Mouse (Mus musculus) testis, adult 2 months (tissue): ENCODE measurements around the gene Tbxas1.

Source experiments
- CTCF ChIP-seq: fragments of 200-500 bp; IDR thresholded peaks from 2 replicates; pipeline ENCODE4 v1.5.1; 2012; ENCODE audit warnings: low read depth, mild to moderate bottlenecking, inconsistent platforms, low read length, moderate library complexity; ENCODE audit not compliant: control insufficient read depth, insufficient read depth, insufficient replicate concordance
- POLR2A ChIP-seq: fragments of 200-500 bp; IDR thresholded peaks from 2 replicates; pipeline ENCODE4 v1.6.1; 2012; ENCODE audit warnings: low read depth, mild to moderate bottlenecking, inconsistent platforms, low read length, moderate library complexity; ENCODE audit not compliant: control insufficient read depth

- no peak for TF ChIP-seq CTCF
- TF ChIP-seq POLR2A: no peak
These were observed 44.9 kb downstream of the Tbxas1 start for GRCm38 (mm10) chr6:38920141-38920540.
